Mouse (Mus musculus): ENCODE measurements at regions not wholly inside any gene's neighbourhood (a gene's known extent, or its start where the extent isn't known, plus 50 kb on each side); places are given as distances from the start of the nearest gene placed in this dataset.
A peak's percentile ranks its signal among the peaks of the same experiment; 100 is the strongest.

DNA sequence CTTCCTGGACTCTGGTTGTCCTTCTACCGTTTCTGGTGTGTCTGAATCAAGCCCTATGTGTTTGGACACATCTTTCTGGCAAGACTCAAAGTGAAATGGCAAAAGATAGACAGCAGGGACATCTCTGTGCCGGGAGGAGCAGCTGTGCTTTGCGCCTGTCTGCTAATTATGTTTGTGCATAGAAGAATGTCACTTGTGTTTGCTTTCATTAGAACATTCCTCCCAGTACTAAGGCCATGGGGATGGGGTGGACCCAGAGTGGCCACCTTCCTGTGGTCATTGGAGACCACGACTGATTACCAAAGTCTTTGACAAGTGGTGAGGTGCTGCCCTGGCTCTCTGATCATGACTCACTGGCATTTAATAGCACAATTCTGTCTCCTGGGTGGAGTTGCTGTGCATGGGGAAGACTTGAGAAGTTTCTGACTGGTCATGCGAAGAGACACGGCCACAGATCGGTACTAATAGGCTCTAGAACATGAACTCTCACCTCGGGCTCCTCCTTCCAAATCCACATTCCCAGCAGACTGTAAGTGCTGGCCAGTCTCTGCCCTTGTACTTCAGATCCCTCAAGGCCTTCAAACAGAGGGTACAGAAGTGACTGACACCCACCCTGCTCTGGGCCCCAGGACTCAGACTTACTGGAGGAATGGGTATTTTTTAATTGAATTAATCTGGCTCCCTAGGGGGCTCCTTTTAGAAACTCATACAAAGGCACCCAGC, 279.0 kb downstream of the Gm49356 start:
- Histone ChIP-seq H3K4me1 (ENCODE audit: control insufficient read depth, insufficient read depth, low read length) (0 out of 2 replicates have a peak, but pooled peaks cover 2% of the 10 kb centered on the region), H3K36me3 (ENCODE audit: control insufficient read depth, insufficient read depth, low read length) (no peaks in the 10 kb centered on the region), H3K9me3 (replicated peaks; ENCODE audit: control insufficient read depth, low read length) (no peaks in the 10 kb centered on the region), H3K4me3 (ENCODE audit: low read depth, low read length) (no peak overlapping the region), H3K9ac (ENCODE audit: low read length) (no peak overlapping the region), H3K27me3 (replicated peaks; ENCODE audit: control insufficient read depth, insufficient read depth, low read length) (no peaks in the 10 kb centered on the region), H3K4me2 (ENCODE audit: low read length) (no peak overlapping the region), H3K27ac (ENCODE audit: low read depth, low read length) (no peak overlapping the region)
- WGBS = 81% methylated on average over 8 of the region's 8 CpGs
- no peak for ATAC-seq
- no peak for DNase-seq (ENCODE audit: low spot score)

DNA sequence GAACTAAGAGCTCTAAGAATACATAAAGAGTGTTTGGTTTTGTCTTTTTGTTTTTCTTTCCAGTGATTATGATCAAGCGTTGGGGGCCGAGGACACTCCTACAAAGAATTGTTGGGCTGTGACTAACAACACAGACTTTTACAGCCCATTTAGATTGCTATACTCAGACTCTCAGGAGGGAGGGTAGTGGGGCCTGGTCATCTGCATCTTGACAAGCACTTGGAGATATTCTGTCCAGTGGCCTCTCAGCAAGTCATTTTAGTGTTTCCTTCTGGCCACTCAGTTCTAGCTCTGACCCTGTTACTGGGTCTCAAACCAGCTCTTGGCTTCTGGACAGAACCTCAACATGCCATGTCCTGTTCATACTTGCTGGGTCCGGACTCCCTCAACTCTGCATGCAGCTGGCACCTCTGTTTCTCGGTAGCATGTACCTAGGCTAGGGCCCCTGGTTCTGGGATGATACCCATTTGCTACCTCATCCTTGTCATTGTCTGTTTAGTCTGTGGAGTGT, 279.6 kb downstream of the Gm49356 start:
- no peak overlapping the region for H3K27ac ChIP-seq (ENCODE audit: low read depth, low read length)
- H3K4me2 ChIP-seq (ENCODE audit: low read length) = no peak overlapping the region
- no peaks in the 10 kb centered on the region for H3K27me3 ChIP-seq (replicated peaks; ENCODE audit: control insufficient read depth, insufficient read depth, low read length)
- H3K9me3 ChIP-seq (replicated peaks; ENCODE audit: control insufficient read depth, low read length) = no peaks in the 10 kb centered on the region
- 0 out of 2 replicates have a peak, but pooled peaks cover 2% of the 10 kb centered on the region for H3K4me1 ChIP-seq (ENCODE audit: control insufficient read depth, insufficient read depth, low read length)
- H3K36me3 ChIP-seq (ENCODE audit: control insufficient read depth, insufficient read depth, low read length) = no peaks in the 10 kb centered on the region
- no peak overlapping the region for H3K9ac ChIP-seq (ENCODE audit: low read length)
- 50% methylated on average over 4 of the region's 4 CpGs for WGBS
- ATAC-seq (no peak), DNase-seq (ENCODE audit: low spot score) (no peak)
- no peak overlapping the region for H3K4me3 ChIP-seq (ENCODE audit: low read depth, low read length)

DNA sequence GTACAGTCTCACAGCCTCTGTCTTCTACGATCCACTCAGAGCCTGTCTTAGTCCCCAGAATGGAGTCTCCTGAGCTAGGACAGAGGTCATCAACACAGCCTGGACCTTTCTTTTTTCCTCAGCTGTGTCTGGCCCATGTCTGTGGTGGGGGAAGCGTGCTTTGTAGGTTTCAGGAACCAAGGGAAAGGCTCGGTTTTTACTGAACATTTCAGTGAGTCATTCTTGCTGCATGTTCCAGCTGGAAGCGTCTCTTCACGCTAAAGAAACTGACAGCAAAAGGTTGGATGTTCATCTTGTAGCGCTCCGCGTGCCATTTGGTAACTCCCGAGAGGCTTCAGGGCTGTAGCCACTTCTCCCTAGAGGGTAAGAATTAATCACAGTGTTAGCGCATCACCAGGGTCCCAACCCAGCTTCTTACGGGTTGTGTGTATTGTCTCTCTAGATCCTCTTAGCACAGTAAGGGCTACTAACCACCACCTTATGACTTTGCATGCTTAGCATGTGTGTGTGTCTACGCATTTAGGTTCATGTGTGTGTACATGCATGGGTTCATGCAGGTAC, 280.2 kb downstream of the Gm49356 start:
- no peak for DNase-seq (ENCODE audit: low spot score)
- no peak overlapping the region for H3K9ac ChIP-seq (ENCODE audit: low read length)
- 93% methylated on average over 12 of the region's 12 CpGs for WGBS
- H3K4me2 ChIP-seq (ENCODE audit: low read length) = no peak overlapping the region
- H3K4me1 ChIP-seq (ENCODE audit: control insufficient read depth, insufficient read depth, low read length) = peaks cover 6% of the 10 kb centered on the region
- no peaks in the 10 kb centered on the region for H3K9me3 ChIP-seq (replicated peaks; ENCODE audit: control insufficient read depth, low read length)
- no peak overlapping the region for H3K27ac ChIP-seq (ENCODE audit: low read depth, low read length)
- H3K27me3 ChIP-seq (replicated peaks; ENCODE audit: control insufficient read depth, insufficient read depth, low read length) = no peaks in the 10 kb centered on the region
- H3K4me3 ChIP-seq (ENCODE audit: low read depth, low read length) = no peak overlapping the region
- no peaks in the 10 kb centered on the region for H3K36me3 ChIP-seq (ENCODE audit: control insufficient read depth, insufficient read depth, low read length)
- ATAC-seq = no peak

DNA sequence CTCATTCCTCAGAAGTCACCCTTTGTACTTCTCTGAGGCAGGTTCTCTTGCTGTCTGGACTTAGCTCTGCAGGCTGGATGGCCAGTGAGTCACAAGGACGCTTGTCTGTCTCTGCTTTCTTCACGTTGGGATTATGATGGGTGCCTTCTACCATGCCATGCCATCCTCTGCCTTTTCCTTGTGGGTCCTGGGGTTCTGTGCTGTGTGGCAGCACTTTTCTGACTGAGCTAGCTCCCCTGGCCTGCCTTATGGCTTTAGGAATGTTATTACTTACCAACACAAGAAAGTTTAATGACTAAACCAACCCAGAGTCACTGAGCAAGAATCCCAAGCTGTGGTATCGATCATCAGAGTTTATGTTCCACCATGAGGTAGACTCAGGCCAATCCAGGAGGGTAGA, 280.7 kb downstream of the Gm49356 start:
- Histone ChIP-seq H3K27ac (ENCODE audit: low read depth, low read length) (no peak overlapping the region), H3K4me1 (ENCODE audit: control insufficient read depth, insufficient read depth, low read length) (peaks cover 11% of the 10 kb centered on the region), H3K4me3 (ENCODE audit: low read depth, low read length) (no peak overlapping the region), H3K36me3 (ENCODE audit: control insufficient read depth, insufficient read depth, low read length) (no peaks in the 10 kb centered on the region), H3K27me3 (replicated peaks; ENCODE audit: control insufficient read depth, insufficient read depth, low read length) (no peaks in the 10 kb centered on the region), H3K9me3 (replicated peaks; ENCODE audit: control insufficient read depth, low read length) (no peaks in the 10 kb centered on the region), H3K9ac (ENCODE audit: low read length) (no peak overlapping the region), H3K4me2 (ENCODE audit: low read length) (no peak overlapping the region)
- 94% methylated on average over 3 of the region's 3 CpGs for WGBS
- ATAC-seq = no peak
- no peak for DNase-seq (ENCODE audit: low spot score)

DNA sequence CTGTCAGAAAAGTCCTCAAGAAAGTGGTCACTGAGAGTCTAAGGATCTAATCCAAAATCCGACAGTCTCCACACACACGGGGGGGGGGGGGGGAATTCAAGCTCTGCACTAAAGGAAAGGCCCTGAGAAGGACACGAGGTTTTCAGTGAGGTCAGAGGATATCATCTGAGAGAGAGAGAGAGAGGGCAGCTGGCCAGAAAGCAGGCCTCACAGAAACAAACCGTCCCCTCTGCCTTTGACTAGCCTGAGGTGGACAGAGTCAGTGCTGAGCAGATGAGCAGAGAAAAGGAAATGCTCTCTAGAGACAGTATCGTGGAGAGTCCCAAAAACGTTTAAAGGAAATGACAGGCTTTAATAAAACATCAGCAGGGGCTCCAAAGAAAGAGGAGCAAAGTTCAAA, 282.0 kb downstream of the Gm49356 start:
- Histone ChIP-seq H3K36me3 (ENCODE audit: control insufficient read depth, insufficient read depth, low read length) (no peaks in the 10 kb centered on the region), H3K9me3 (replicated peaks; ENCODE audit: control insufficient read depth, low read length) (no peaks in the 10 kb centered on the region), H3K9ac (ENCODE audit: low read length) (no peak overlapping the region), H3K27ac (ENCODE audit: low read depth, low read length) (no peak overlapping the region), H3K4me3 (ENCODE audit: low read depth, low read length) (no peak overlapping the region), H3K4me2 (ENCODE audit: low read length) (no peak overlapping the region), H3K4me1 (ENCODE audit: control insufficient read depth, insufficient read depth, low read length) (peaks cover 12% of the 10 kb centered on the region), H3K27me3 (replicated peaks; ENCODE audit: control insufficient read depth, insufficient read depth, low read length) (no peaks in the 10 kb centered on the region)
- no peak for ATAC-seq
- no peak for DNase-seq (ENCODE audit: low spot score)
- WGBS = 44% methylated on average over 6 of the region's 6 CpGs

DNA sequence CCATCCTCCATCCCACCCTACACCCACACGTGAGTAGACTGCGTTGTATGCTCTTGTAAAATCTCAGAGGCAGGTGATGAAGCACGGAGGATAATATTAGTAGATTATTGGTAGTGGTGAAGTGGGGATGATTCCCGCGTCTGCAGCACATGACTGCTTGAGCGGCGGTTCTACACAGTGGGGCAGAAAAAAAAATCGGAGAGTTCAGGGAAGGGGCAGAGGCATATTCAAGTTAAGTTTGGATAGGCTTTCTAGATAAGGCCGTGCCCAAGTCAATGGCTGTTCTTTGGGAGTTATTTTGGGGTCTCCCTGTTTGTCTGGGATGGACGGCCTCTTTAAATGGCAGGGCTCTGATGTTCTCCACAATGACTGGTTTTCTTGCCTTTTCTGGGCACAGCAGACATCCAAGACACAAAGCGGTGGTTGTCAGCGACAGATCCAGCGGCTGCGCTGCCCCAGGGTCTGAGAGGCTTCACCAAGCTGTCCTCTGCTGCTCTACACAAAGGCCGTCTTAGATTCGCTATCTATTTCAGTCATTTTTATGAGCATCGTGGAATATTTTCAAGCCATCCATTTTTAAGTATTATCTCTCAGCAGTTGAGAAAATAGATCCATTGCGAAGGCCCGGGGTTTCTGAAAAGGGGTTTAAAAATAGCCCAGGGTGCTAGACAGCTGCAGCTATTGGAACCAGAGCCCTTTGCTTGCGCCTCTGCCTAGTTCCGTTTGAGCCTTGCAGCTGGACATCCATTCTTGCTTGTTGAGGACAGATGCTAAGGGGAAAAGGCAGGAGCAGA, 284.6 kb downstream of the Gm49356 start:
- peak; percentile 70 for ATAC-seq

DNA sequence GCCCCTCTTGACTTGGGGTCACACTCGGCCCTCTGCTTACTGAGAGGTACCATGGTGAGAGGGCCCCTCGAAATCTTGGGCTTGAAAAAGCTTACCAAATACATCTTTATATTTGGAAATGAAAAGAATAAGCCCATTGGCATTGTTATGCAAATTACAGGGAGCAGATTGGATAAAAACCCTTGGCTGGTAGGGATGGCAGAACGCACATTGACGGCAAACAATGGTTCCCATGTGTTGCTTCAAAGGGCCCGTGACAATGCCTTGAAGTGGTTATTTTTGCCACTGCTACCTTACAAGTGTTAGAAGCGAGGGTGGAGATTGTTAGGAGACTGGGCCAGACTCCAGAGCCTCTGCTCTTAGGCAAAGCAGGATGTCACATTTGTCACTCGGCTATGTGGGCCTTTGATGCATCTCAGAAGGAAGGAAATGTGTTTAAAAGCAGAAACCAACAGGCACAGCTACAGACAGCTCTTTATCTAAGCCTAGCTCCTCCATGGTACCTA, 285.2 kb downstream of the Gm49356 start:
- H3K27me3 ChIP-seq (replicated peaks; ENCODE audit: control insufficient read depth, insufficient read depth, low read length) = no peaks in the 10 kb centered on the region
- no peaks in the 10 kb centered on the region for H3K9me3 ChIP-seq (replicated peaks; ENCODE audit: control insufficient read depth, low read length)
- H3K36me3 ChIP-seq (ENCODE audit: control insufficient read depth, insufficient read depth, low read length) = no peaks in the 10 kb centered on the region
- DNase-seq (ENCODE audit: low spot score) = peak; percentile 64
- no peak overlapping the region for H3K4me2 ChIP-seq (ENCODE audit: low read length)
- peak; percentile 62 for ATAC-seq
- H3K4me1 ChIP-seq (ENCODE audit: control insufficient read depth, insufficient read depth, low read length) = peaks cover 10% of the 10 kb centered on the region
- H3K27ac ChIP-seq (ENCODE audit: low read depth, low read length) = peak overlapping the region; percentile 44
- no peak overlapping the region for H3K4me3 ChIP-seq (ENCODE audit: low read depth, low read length)
- WGBS = 8% methylated on average over 7 of the region's 7 CpGs
- no peak overlapping the region for H3K9ac ChIP-seq (ENCODE audit: low read length)

More for the DNA sequence above, 284.6 kb downstream of the Gm49356 start:
- H3K4me3 ChIP-seq (ENCODE audit: low read depth, low read length) = no peak overlapping the region
- DNase-seq (ENCODE audit: low spot score) = no peak
- 72% methylated on average over 21 of the region's 21 CpGs for WGBS
- no peaks in the 10 kb centered on the region for H3K36me3 ChIP-seq (ENCODE audit: control insufficient read depth, insufficient read depth, low read length)
- H3K9ac ChIP-seq (ENCODE audit: low read length) = no peak overlapping the region
- peaks cover 12% of the 10 kb centered on the region for H3K4me1 ChIP-seq (ENCODE audit: control insufficient read depth, insufficient read depth, low read length)
- no peaks in the 10 kb centered on the region for H3K9me3 ChIP-seq (replicated peaks; ENCODE audit: control insufficient read depth, low read length)
- H3K27ac ChIP-seq (ENCODE audit: low read depth, low read length) = peak overlapping the region; percentile 44
- no peaks in the 10 kb centered on the region for H3K27me3 ChIP-seq (replicated peaks; ENCODE audit: control insufficient read depth, insufficient read depth, low read length)
- H3K4me2 ChIP-seq (ENCODE audit: low read length) = no peak overlapping the region

DNA sequence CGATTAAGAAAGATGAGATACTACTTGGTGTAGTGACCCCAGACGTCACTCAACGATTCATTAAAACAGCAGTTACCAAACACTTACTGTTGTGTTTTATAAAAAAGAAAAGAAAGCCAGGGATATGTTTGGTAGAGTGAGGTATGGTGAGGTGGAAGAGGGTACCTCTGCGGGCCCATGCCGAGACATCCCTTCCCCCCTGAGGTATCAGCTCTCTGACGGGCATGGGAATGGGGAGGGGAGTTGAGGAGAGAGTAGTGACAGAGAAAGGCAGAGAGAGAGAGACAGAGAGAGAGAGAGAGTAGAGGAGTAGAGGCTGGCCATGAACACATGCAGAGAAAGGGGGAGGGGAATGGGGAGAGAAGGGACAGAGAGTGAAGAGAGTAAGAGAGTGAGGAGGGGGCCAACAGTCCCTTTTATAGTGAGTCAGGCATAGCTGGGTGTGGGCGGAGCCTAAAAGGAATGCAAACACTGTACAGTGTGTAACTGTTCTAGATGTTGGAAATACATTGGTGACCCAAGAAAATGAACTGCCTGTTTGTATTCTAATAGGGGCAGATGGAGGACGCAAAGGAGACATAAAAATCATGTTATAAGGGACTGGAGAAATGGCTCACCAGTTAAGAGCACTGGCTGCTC, 285.9 kb downstream of the Gm49356 start:
- no peak overlapping the region for H3K27ac ChIP-seq (ENCODE audit: low read depth, low read length)
- H3K4me2 ChIP-seq (ENCODE audit: low read length) = no peak overlapping the region
- no peak overlapping the region for H3K4me3 ChIP-seq (ENCODE audit: low read depth, low read length)
- no peak overlapping the region for H3K9ac ChIP-seq (ENCODE audit: low read length)
- peak; percentile 21; the same call in 1 of the 2 replicates for ATAC-seq
- no peaks in the 10 kb centered on the region for H3K9me3 ChIP-seq (replicated peaks; ENCODE audit: control insufficient read depth, low read length)
- H3K4me1 ChIP-seq (ENCODE audit: control insufficient read depth, insufficient read depth, low read length) = peaks cover 10% of the 10 kb centered on the region
- WGBS = 75% methylated on average over 8 of the region's 8 CpGs
- H3K27me3 ChIP-seq (replicated peaks; ENCODE audit: control insufficient read depth, insufficient read depth, low read length) = no peaks in the 10 kb centered on the region
- H3K36me3 ChIP-seq (ENCODE audit: control insufficient read depth, insufficient read depth, low read length) = no peaks in the 10 kb centered on the region
- DNase-seq (ENCODE audit: low spot score) = no peak
